Mouse (Mus musculus): ENCODE data around the gene Pomgnt2.

Gene Pomgnt2

GRCm38 (mm10) chr9:122012816-122013215 is 15.9 kb upstream of the Pomgnt2 start:
- DNase-seq = no peak

- no peak for DNase-seq
Measured at GRCm38 (mm10) chr9:122010751-122011150, 13.8 kb upstream of the Pomgnt2 start.

GRCm38 (mm10) chr9:122008876-122009275 is 12.0 kb upstream of the Pomgnt2 start:
- no peak for DNase-seq

GRCm38 (mm10) chr9:122006609-122007008 is 9.7 kb upstream of the Pomgnt2 start:
- peak in 1 of 2 experiments; percentile 61 for DNase-seq

GRCm38 (mm10) chr9:122006175-122006574 is 9.3 kb upstream of the Pomgnt2 start:
- no peak for DNase-seq

GRCm38 (mm10) chr9:121997978-121998377 is 1.1 kb upstream of the Pomgnt2 start:
- no peak for DNase-seq

- peak; percentile 83 to 86 for DNase-seq
Measured at GRCm38 (mm10) chr9:121995508-121996131, 1.3 kb downstream of the Pomgnt2 start.

GRCm38 (mm10) chr9:121995077-121995476 is 1.8 kb downstream of the Pomgnt2 start:
- no peak for DNase-seq

GRCm38 (mm10) chr9:121993047-121993446 is 3.9 kb downstream of the Pomgnt2 start:
- no peak for DNase-seq

- no peak for DNase-seq
Measured at GRCm38 (mm10) chr9:121991041-121991440, 5.9 kb downstream of the Pomgnt2 start.

- DNase-seq = no peak
Measured at GRCm38 (mm10) chr9:121989536-121989935, 7.4 kb downstream of the Pomgnt2 start.

- no peak for DNase-seq
Measured at GRCm38 (mm10) chr9:121988910-121989309, 8.0 kb downstream of the Pomgnt2 start.

- peak; percentile 55 to 82 for DNase-seq
Measured at GRCm38 (mm10) chr9:121984465-121985461, 12.1 kb downstream of the Pomgnt2 start.

GRCm38 (mm10) chr9:121983504-121983903 is 13.4 kb downstream of the Pomgnt2 start:
- DNase-seq = peak; percentile 72 to 82

GRCm38 (mm10) chr9:121982665-121983064 is 14.2 kb downstream of the Pomgnt2 start:
- no peak for DNase-seq

- DNase-seq = no peak
Measured at GRCm38 (mm10) chr9:121982214-121982613, 14.7 kb downstream of the Pomgnt2 start.

GRCm38 (mm10) chr9:121981466-121982105 is 15.3 kb downstream of the Pomgnt2 start:
- no peak for DNase-seq

GRCm38 (mm10) chr9:121981046-121981445 is 15.9 kb downstream of the Pomgnt2 start:
- no peak for DNase-seq

- no peak for DNase-seq
Measured at GRCm38 (mm10) chr9:121975321-121975720, 21.6 kb downstream of the Pomgnt2 start.

- peak; percentile 37 to 70 for DNase-seq
Measured at GRCm38 (mm10) chr9:121974141-121974986, 22.5 kb downstream of the Pomgnt2 start.

- peak in 1 of 2 experiments; percentile 15 for DNase-seq
Measured at GRCm38 (mm10) chr9:121973207-121973606, 23.7 kb downstream of the Pomgnt2 start.

- no peak for DNase-seq
Measured at GRCm38 (mm10) chr9:121969841-121970381, 27.0 kb downstream of the Pomgnt2 start.

All from lung, postnatal 4 days (tissue).